Mouse (Mus musculus) brain, adult 10 weeks (tissue): ENCODE results near the gene Trim46. TPM values are rescaled to one million over a fixed set of nuclear protein-coding genes. Genes with fewer than 3 reads are reported as not detected.

ENCODE experiments used
- polyA plus RNA-seq: library from polyadenylated mRNA; stranded (reverse); fragments of 350-450 nt; fragmentation: Illumina TruSeq; extraction: RNeasy Lipid Tissue Mini Kit (QIAGEN cat#74804); gene quantifications from one replicate; pipeline ENCODE4 v1.2.3, GENCODE M21; 2015; ENCODE audit warnings: low read depth, low replicate concordance

The Trim46 gene
- polyA plus RNA-seq: 53.6 TPM

DNA sequence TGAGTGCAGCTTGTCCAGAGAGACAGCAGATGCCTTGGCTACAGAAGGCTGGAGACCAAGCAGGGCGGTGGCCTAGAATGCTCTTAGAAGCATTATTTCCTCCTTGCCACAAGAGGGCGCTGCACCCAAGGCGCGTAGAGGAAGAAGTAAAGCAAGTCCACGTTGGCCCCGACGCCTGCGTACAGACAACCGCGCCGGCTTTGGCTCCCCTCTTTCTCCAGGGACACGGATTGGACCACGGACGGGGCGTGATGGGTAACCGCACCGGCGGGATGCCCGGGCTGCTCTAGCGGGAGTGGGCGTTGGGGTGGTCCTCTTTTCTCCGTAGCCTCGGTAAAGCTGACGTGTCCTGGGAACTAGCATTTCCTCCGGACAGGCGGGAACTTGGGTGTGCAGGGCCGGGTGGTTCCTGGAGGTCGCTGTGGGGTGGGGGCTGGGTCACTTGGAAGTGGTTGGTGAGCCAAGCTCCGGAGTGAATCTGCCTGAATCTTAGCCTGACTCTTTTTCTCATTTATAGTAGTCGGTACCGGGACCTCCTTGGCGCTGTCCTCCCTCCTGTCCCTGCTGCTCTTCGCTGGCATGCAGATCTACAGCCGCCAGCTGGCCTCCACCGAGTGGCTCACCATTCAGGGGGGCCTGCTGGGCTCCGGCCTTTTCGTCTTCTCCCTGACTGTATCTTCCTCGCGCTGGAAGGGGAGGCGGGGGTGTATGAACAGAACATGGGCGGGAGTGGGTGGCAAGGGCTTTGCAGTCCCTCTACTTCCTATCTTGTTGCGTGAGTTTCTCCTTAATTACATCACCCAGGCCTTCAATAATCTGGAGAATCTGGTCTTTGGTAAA, at the start of gene Trim46:
Trim46 (minus strand) TSS at position 49 of the 840 bp plus-strand sequence.

DNA sequence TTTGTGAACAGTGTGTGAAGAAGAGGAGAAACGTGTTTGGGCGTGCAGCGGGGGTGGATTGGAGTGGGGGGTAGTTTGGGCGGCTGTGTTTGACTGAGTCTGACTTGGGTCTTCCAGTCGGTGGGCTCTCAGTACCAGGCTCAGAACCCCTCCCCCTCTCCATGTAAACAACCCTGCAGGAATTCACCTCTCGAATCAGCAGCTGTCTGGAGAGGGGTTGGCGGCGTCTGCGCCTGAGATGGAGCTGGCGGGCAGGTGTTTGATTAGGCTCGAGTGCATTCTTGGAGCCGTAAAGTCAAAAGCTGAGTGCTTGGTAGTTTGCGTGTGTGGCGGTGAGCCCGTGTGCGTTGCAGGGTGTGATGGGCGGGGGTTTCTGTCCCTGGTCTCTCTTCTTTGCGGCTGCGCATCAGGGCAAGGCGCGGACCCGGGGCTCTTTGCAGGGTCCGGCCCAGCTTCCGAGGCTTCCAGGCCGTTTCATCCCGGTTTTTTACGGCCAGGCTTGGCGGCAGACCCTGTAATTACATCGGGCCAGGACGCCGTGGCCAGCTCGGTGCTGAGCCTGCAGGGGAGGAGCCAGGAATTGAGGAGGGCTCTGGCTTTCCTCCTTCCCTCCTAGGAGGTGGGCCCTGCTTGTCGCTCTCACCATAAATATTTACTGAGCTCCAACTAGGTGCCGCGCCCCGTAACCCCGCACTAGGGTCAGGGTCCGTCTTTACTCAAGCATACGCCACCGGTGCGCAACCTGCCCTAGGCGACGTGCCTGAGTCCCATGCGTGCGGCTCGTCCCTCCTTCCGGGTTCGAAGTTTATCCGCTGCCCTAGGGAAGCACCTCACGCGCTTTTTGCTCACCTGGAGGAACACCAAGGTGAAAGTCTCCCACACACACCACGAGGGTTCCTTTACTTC, 34.8 kb upstream of the Trim46 start, which contains the start of gene Efna1:
Efna1 (minus strand) TSS at position 537 of the 906 bp plus-strand sequence.

GRCm38 (mm10) chr3:89270051-89270755, 24.1 kb upstream of the Trim46 start, which contains the start of gene Slc50a1:
Gene Slc50a1 (minus strand): TSS chr3:89270570.

GRCm38 (mm10) chr3:89259076-89259475, 13.0 kb upstream of the Trim46 start, which contains the start of gene Dpm3:
Gene Dpm3 (plus strand): TSS chr3:89259358.

GRCm38 (mm10) chr3:89245688-89246171, 379 bp downstream of the Trim46 start, which contains the start of gene Krtcap2:
Gene Krtcap2 (plus strand): TSS chr3:89245966.

DNA sequence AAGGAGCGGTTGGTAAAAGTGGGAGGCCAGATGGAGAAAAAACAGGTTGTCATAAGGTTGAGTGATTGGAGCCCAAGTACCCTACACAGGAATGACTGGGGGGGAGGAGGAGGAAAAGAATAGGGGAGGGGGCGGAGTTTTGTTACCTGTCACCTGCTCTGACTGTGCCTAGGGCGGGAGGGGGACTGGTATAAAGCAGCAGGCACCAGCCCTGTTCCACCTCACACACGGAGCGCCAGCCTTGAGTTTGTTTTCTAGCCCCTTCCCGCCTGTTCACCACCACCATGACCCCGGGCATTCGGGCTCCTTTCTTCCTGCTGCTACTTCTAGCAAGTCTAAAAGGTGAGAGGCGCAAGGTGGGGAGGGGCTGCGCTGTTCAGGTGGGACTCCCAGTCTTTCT, 17.3 kb downstream of the Trim46 start, which contains the start of gene Muc1:
Muc1 (plus strand) TSS at position 222 of the 400 bp plus-strand sequence.

DNA sequence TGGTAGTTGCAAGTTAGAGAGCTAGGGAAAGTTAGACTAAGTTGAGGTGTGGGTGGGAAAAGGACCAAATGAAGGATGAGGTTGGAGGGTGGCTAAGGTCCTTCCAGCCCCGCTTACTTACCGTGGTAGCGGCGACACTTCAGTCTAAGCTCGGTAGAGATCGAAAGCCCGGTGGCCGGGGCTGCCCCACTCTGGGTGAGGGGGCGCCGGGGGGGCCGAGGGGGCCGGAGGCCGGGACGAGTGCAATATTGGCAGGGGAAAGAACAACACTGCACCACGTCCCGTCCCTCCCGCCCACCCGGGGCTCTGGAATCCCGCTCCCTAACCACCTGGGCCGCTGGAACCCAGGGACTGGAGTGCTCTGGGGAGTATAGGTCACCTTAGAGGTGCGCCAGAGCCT, 19.2 kb downstream of the Trim46 start, which contains the start of gene Mtx1:
Mtx1 (minus strand) TSS at position 189 of the 400 bp plus-strand sequence.

DNA sequence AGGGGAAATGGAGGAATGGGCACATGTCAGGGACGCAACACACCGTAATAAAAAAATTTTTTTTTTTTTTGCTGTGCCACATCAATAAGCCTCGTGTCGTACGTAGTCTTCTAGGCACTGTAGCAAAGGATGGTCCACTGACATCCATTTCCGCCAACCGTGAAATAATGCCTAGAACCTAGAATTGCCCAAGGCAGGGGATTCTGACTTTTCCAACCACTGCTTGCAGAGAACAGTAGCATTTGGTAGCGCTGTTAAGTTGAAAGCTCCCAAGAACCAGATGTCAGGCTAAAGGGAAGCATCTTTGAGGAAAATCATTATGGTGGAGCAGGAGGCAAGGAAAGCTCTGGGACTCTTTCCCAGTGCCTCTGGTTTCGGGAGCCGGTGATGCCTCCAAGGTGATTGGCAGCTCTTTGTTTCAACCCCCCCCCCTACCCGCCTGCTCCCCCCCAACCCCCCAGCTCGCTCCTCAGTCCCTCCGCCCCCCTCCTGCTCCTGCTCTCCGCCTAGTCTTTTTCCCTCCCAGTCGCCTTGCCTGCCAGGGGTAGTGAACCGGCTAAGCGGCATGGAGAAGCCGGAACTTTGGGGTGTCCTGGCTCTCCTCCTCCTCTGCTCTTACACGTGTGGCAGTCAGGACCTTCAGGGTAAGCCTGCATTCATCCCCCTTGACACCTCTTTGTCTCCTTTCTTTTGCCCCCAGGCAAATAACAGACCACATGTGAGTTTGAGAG, 31.3 kb downstream of the Trim46 start, which contains the start of gene Thbs3:
Thbs3 (plus strand) TSS at position 500 of the 731 bp plus-strand sequence.

DNA sequence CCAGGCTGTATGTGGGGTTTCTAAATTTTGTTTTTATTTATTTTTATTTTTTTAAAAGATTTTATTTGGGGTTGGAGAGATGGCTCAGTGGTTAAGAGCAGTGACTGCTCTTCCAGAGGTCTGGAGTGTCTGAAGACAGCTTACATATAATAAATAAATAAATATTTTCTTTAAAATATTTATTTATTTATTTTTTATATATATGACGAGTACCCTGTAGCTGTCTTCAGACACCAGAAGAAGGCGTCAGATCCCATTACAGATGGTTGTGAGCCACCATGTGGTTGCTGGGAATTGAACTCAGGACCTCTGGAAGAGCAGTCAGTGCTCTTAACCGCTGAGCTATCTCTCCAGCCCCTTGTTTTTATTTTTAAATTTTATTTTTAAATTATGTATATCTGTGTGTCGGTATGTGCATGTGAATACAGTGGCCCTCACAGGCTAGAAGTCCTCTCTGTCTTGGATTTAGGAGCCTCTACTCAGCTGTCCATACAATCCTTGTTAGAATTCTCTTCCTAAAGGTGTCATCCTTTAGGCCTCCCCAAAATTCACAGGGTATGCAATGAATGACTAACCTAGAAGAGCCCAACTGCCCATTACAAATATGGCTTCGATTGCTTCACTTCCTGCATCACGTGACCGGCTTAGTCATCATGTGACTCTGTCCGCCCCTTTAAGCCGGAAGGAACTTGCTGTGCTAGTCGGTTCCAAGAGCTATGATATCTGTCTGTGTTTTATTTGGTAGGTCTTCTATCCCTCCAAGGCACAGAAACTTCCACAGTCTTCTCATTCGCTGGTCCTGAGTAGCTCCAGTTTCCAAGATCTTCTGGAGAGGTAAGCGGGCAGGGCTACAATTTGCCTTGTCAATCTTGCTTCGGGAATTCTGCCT, 43.6 kb downstream of the Trim46 start, which contains the start of gene Gba:
Gba (plus strand) TSS at position 676 of the 889 bp plus-strand sequence.

Other genes with a start within 250 kb of the Trim46 start
- 130 TPM for gene Rusc1, start 153.0 kb downstream of the Trim46 start, polyA plus RNA-seq
- gene Gm43738, start 145.2 kb downstream of the Trim46 start, polyA plus RNA-seq: not detected
- gene Fdps, start 144.3 kb downstream of the Trim46 start, polyA plus RNA-seq: 98.7 TPM
- gene Pklr, start 110.2 kb downstream of the Trim46 start, polyA plus RNA-seq: not detected
- 8.9 TPM for gene Hcn3, start 86.1 kb downstream of the Trim46 start, polyA plus RNA-seq
- 35.8 TPM for gene Clk2, start 81.5 kb downstream of the Trim46 start, polyA plus RNA-seq
- gene Scamp3, start 68.8 kb downstream of the Trim46 start, polyA plus RNA-seq: 70.0 TPM
- 38.8 TPM for gene Fam189b, start 63.2 kb downstream of the Trim46 start, polyA plus RNA-seq
- 53.9 TPM for gene Gba, start 43.4 kb downstream of the Trim46 start, polyA plus RNA-seq
- gene Thbs3, start 31.1 kb downstream of the Trim46 start, polyA plus RNA-seq: 26.1 TPM
- gene Mtx1, start 19.2 kb downstream of the Trim46 start, polyA plus RNA-seq: 99.5 TPM
- 0.33 TPM for gene Muc1, start 17.3 kb downstream of the Trim46 start, polyA plus RNA-seq
- gene Krtcap2, start 343 bp downstream of the Trim46 start, polyA plus RNA-seq: 68.5 TPM
- gene Dpm3, start 13.0 kb upstream of the Trim46 start, polyA plus RNA-seq: 107 TPM
- 61.6 TPM for gene Slc50a1, start 24.3 kb upstream of the Trim46 start, polyA plus RNA-seq
- gene Efna1, start 34.8 kb upstream of the Trim46 start, polyA plus RNA-seq: 9.0 TPM
- gene Efna3, start 76.7 kb upstream of the Trim46 start, polyA plus RNA-seq: 43.7 TPM
- not detected for gene Efna4, start 91.7 kb upstream of the Trim46 start, polyA plus RNA-seq
- 137 TPM for gene Adam15, start 103.7 kb upstream of the Trim46 start, polyA plus RNA-seq
- gene Dcst2, start 115.7 kb upstream of the Trim46 start, polyA plus RNA-seq: 0.19 TPM
- not detected for gene Dcst1, start 118.9 kb upstream of the Trim46 start, polyA plus RNA-seq
- gene Zbtb7b, start 148.5 kb upstream of the Trim46 start, polyA plus RNA-seq: 17.3 TPM
- 5.2 TPM for gene Lenep, start 156.5 kb upstream of the Trim46 start, polyA plus RNA-seq
- gene Flad1, start 165.6 kb upstream of the Trim46 start, polyA plus RNA-seq: 29.1 TPM
- 4.6 TPM for gene Cks1b, start 172.1 kb upstream of the Trim46 start, polyA plus RNA-seq
- gene Shc1, start 172.1 kb upstream of the Trim46 start, polyA plus RNA-seq: 11.6 TPM
- 35.5 TPM for gene Pygo2, start 183.9 kb upstream of the Trim46 start, polyA plus RNA-seq
- gene Pbxip1, start 190.4 kb upstream of the Trim46 start, polyA plus RNA-seq: 34.8 TPM
- 72.8 TPM for gene Pmvk, start 208.2 kb upstream of the Trim46 start, polyA plus RNA-seq